Mouse (Mus musculus) midbrain, postnatal 0 days (tissue): ENCODE results near the gene Sestd1. TPM values are rescaled to one million over a fixed set of nuclear protein-coding genes. Genes with fewer than 3 reads are reported as not detected.
A peak's percentile ranks its signal among the peaks of the same experiment; 100 is the strongest.

Experiments used
- ATAC-seq: fragments of 200-750 bp; cut with Nextera tagmentation; 2 replicates; pipeline ENCODE4 v1.8.0; 2017; ENCODE audit warnings: moderate number of reproducible peaks, mild to moderate bottlenecking, moderate TSS enrichment, moderate library complexity; ENCODE audit not compliant: low FRiP score
- DNase-seq: peaks from one replicate; pipeline ENCODE4 v3.0.0-alpha.2; 2015; ENCODE audit warnings: low spot score
- H3K27ac ChIP-seq: fragments of 300-500 bp; sonication (generic); 2 replicates; pipeline ENCODE4 v1.5.1; 2014; ENCODE audit warnings: low read depth, mild to moderate bottlenecking, low read length, mixed read lengths
- H3K27me3 ChIP-seq: fragments of 300-500 bp; sonication (generic); 2 replicates; pipeline ENCODE4 v1.6.1; 2014; ENCODE audit warnings: low read length, control low read depth, mixed read lengths; ENCODE audit not compliant: insufficient read depth
- H3K36me3 ChIP-seq: fragments of 300-500 bp; sonication (generic); 2 replicates; pipeline ENCODE4 v1.6.1; 2014; ENCODE audit warnings: low read length, control low read depth, mixed read lengths; ENCODE audit not compliant: insufficient read depth
- H3K4me1 ChIP-seq: fragments of 300-500 bp; sonication (generic); 2 replicates; pipeline ENCODE4 v1.6.1; 2014; ENCODE audit warnings: mild to moderate bottlenecking, control low read depth, antibody characterized with exemption, low read length, mixed read lengths; ENCODE audit not compliant: insufficient read depth
- H3K4me2 ChIP-seq: fragments of 300-500 bp; sonication (generic); 2 replicates; pipeline ENCODE4 v1.6.1; 2014; ENCODE audit warnings: low read depth, mild to moderate bottlenecking, low read length, mixed read lengths; ENCODE audit not compliant: poor library complexity, severe bottlenecking
- H3K4me3 ChIP-seq: fragments of 300-500 bp; sonication (generic); 2 replicates; pipeline ENCODE4 v1.5.1; 2014; ENCODE audit warnings: low read depth, mild to moderate bottlenecking, low read length, moderate library complexity
- H3K9ac ChIP-seq: fragments of 300-500 bp; sonication (generic); replicated peaks from 2 replicates; pipeline ENCODE4 v1.6.1; 2014; ENCODE audit warnings: mild to moderate bottlenecking, low read length, moderate library complexity, mixed read lengths; ENCODE audit not compliant: poor library complexity, severe bottlenecking
- H3K9me3 ChIP-seq: fragments of 300-500 bp; sonication (generic); 2 replicates; pipeline ENCODE4 v1.6.1; 2016; ENCODE audit warnings: low read length, control low read depth
- CTCF ChIP-seq: IDR thresholded peaks from 2 replicates; pipeline ENCODE4 v1.5.1; 2016; ENCODE audit warnings: antibody characterized with exemption, mild to moderate bottlenecking
- WGBS: fragments of 180-500 bp; shearing (Covaris S2); extraction: QIAGEN DNeasy Blood & Tissue Kit; methylation state at CpG from one replicate; pipeline ENCODE4 v1.1.7; 2014; 5-methylcytosine and 5-hydroxymethylcytosine counted together
- polyA plus RNA-seq: library from polyadenylated mRNA; unstranded; fragments of >200 nt; fragmentation: Nextera tagmentation; extraction: Ambion mirVana; gene quantifications from 2 replicates; pipeline ENCODE4 v1.2.1, GENCODE M21; 2015
- total RNA-seq: library from RNA; depleted of rRNA; stranded (reverse); fragments of >200 nt; gene quantifications from 2 replicates; pipeline ENCODE4 v1.2.3, GENCODE M21; 2014

Sestd1 gene
- total and polyA plus RNA-seq, 2 experiments from 2014 or later, result 23.7 to 52.6 TPM

GRCm38 (mm10) chr2:77266931-77267330 is 13.5 kb downstream of the Sestd1 start:
- no peak overlapping the region for H3K27ac ChIP-seq
- H3K9me3 ChIP-seq, result no peaks in the 10 kb centered on the region
- no peaks in the 10 kb centered on the region for H3K27me3 ChIP-seq
- H3K36me3 ChIP-seq, result no peaks in the 10 kb centered on the region
- WGBS, result 92% methylated on average over 2 of the region's 2 CpGs
- peaks cover 8% of the 10 kb centered on the region; the same call in 1 of the 2 replicates for H3K4me1 ChIP-seq
- no peak overlapping the region for H3K4me2 ChIP-seq
- no peak for DNase-seq
- TF ChIP-seq CTCF, result no peak
- H3K4me3 ChIP-seq, result no peak overlapping the region
- no peak for ATAC-seq
- no peak overlapping the region for H3K9ac ChIP-seq

GRCm38 (mm10) chr2:77266011-77266410 is 14.4 kb downstream of the Sestd1 start:
- Histone ChIP-seq H3K4me1 (peaks cover 8% of the 10 kb centered on the region; the same call in 1 of the 2 replicates), H3K27ac (no peak overlapping the region)
- no peak for DNase-seq

GRCm38 (mm10) chr2:77265301-77265700 is 15.1 kb downstream of the Sestd1 start:
- H3K4me1 ChIP-seq, result peaks cover 8% of the 10 kb centered on the region; the same call in 1 of the 2 replicates
- TF ChIP-seq CTCF, result no peak

More at GRCm38 (mm10) chr2:77266011-77266410, 14.4 kb downstream of the Sestd1 start:
- Histone ChIP-seq H3K36me3 (no peaks in the 10 kb centered on the region), H3K4me3 (no peak overlapping the region), H3K9ac (no peak overlapping the region), H3K27me3 (no peaks in the 10 kb centered on the region), H3K4me2 (no peak overlapping the region), H3K9me3 (no peaks in the 10 kb centered on the region)
- TF ChIP-seq CTCF, result no peak
- WGBS, result 84% methylated on average over 3 of the region's 3 CpGs
- no peak for ATAC-seq

DNA sequence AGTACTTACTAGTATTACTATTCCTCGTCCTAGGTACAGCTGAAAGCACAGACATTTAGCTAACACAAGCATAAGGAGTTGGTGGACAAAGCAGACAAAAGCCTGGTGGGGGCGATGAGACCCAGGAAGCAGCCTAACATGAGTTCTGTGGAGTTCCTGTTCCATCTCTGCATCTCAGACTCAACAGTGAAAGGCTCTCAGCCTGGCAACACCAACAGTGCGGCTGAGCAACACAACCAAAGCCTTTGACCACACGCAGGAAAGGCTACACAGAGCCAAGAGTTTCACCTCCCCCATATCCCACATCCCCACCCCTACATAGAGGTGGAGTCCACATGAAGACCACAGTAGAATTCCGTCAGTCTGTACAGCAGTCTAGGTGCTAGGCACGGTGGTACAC is 15.8 kb downstream of the Sestd1 start:
- ATAC-seq, result peak; percentile 34; the same call in 1 of the 2 replicates
- Histone ChIP-seq H3K9me3 (no peaks in the 10 kb centered on the region), H3K27ac (no peak overlapping the region; the same call in 1 of the 2 replicates), H3K36me3 (no peaks in the 10 kb centered on the region), H3K4me3 (no peak overlapping the region), H3K9ac (no peak overlapping the region), H3K4me1 (peaks cover 8% of the 10 kb centered on the region; the same call in 1 of the 2 replicates), H3K27me3 (no peaks in the 10 kb centered on the region), H3K4me2 (no peak overlapping the region)
- no peak for TF ChIP-seq CTCF
- WGBS, result 84% methylated on average over 6 of the region's 6 CpGs
- no peak for DNase-seq

More at GRCm38 (mm10) chr2:77265301-77265700, 15.1 kb downstream of the Sestd1 start:
- ATAC-seq (no peak), DNase-seq (no peak)
- 70% methylated on average over 7 of the region's 7 CpGs for WGBS
- Histone ChIP-seq H3K9me3 (no peaks in the 10 kb centered on the region), H3K27ac (no peak overlapping the region), H3K4me3 (no peak overlapping the region), H3K36me3 (no peaks in the 10 kb centered on the region), H3K4me2 (no peak overlapping the region), H3K27me3 (no peaks in the 10 kb centered on the region), H3K9ac (no peak overlapping the region)

DNA sequence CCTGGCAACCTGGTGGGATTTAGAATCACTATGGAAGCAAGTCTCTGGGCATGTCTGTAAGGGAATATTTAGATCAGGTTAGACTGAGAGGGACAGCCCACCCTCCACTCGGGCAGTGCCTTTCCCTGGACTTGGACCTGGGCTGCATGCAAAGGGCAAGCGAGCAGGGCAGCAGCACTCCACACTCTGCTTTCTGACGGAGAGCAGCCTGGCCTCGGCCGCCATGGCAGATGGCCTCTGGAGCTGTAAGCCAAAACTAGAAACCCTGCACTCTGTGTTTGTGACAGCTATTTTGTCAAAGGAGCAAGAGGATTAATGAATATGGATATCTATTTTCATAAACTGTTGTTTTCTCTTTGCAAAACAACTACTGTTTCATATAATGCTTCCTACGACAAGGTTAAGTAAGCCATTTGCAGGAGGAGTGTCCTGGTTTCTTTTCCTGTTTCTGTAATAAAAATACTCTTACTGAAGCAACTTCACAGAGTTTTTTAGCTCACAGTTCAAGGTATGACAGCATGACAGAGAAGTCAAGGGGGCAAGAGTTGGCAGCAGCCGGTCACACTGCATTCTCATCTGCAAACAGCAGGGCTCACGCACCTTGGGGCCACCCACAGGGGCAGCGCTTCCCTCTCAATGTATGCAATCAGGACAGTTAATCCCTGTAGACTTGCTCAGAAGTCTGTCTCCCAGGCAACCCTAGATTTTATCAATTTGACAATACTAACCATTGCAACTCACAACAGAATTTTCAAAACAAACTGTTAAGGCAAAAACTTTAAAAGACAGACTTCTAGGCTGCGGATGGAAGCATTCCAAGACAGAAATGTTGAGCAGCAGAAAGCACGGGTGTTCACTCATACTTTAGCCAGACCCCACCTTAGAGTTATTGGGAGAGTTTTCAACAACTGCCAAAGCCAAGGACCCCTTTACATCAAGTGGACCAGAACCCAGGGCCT is 16.6 kb downstream of the Sestd1 start:
- Histone ChIP-seq H3K27ac (no peak overlapping the region), H3K4me2 (no peak overlapping the region), H3K9ac (no peak overlapping the region), H3K4me3 (no peak overlapping the region), H3K9me3 (no peaks in the 10 kb centered on the region), H3K27me3 (no peaks in the 10 kb centered on the region), H3K4me1 (peaks cover 8% of the 10 kb centered on the region; the same call in 1 of the 2 replicates), H3K36me3 (no peaks in the 10 kb centered on the region)
- 50% methylated on average over 11 of the region's 11 CpGs for WGBS
- ATAC-seq, result no peak
- DNase-seq, result peak; percentile 44
- TF ChIP-seq CTCF, result no peak

GRCm38 (mm10) chr2:77260134-77260533 is 20.3 kb downstream of the Sestd1 start:
- Histone ChIP-seq H3K4me2 (no peak overlapping the region), H3K4me1 (peaks cover 8% of the 10 kb centered on the region; the same call in 1 of the 2 replicates), H3K9me3 (no peaks in the 10 kb centered on the region), H3K9ac (no peak overlapping the region), H3K36me3 (no peaks in the 10 kb centered on the region), H3K4me3 (no peak overlapping the region), H3K27ac (no peak overlapping the region), H3K27me3 (no peaks in the 10 kb centered on the region)
- peak; percentile 54 for TF ChIP-seq CTCF
- ATAC-seq (no peak), DNase-seq (peak; percentile 34)
- WGBS, result 85% methylated on average over 4 of the region's 4 CpGs
